Mouse (Mus musculus) bone marrow macrophage, adult 2 months (primary cell): ENCODE results near the gene Ccdc125.

Experiments
- CTCF ChIP-seq: IDR thresholded peaks from 2 replicates; pipeline ENCODE4 v1.5.1; 2012; ENCODE audit warnings: low read depth, mild to moderate bottlenecking, low read length, moderate library complexity
- POLR2A ChIP-seq: IDR thresholded peaks from 2 replicates; pipeline ENCODE4 v1.6.1; 2012; ENCODE audit warnings: mild to moderate bottlenecking, low read depth, low read length, borderline replicate concordance

GRCm38 (mm10) chr13:100670181-100670741, 744 bp downstream of the Ccdc125 start:
- TF ChIP-seq CTCF = no peak
- no peak for TF ChIP-seq POLR2A
